Mouse (Mus musculus) hindbrain, embryonic 11.5 days (tissue): ENCODE measurements around the gene Slc35e3. TPM values are rescaled to one million over a fixed set of nuclear protein-coding genes. Genes with fewer than 3 reads are reported as not detected.
"Not testable (repeated sequence)": the region's sequence is repeated elsewhere in the genome, so short reads cannot be mapped to it uniquely, and the experiment has no call there.

Experiments used
- ATAC-seq: fragments of 200-750 bp; cut with Nextera tagmentation; 2 replicates; pipeline ENCODE4 v1.8.0; 2017; ENCODE audit warnings: mild to moderate bottlenecking, moderate TSS enrichment, moderate library complexity; ENCODE audit not compliant: low FRiP score
- DNase-seq: peaks from one replicate; pipeline ENCODE4 v3.0.0-alpha.2; 2015; ENCODE audit warnings: low spot score
- H3K27ac ChIP-seq: fragments of 300-500 bp; sonication (generic); 2 replicates; pipeline ENCODE4 v1.5.1; 2014; ENCODE audit warnings: mild to moderate bottlenecking, low read depth, low read length
- H3K27me3 ChIP-seq: fragments of 300-500 bp; sonication (generic); 2 replicates; pipeline ENCODE4 v1.6.1; 2014; ENCODE audit warnings: mild to moderate bottlenecking, low read length, moderate library complexity, mixed read lengths; ENCODE audit not compliant: control insufficient read depth, insufficient read depth
- H3K36me3 ChIP-seq: fragments of 300-500 bp; sonication (generic); 2 replicates; pipeline ENCODE4 v1.6.1; 2014; ENCODE audit warnings: mild to moderate bottlenecking, low read length, moderate library complexity, mixed read lengths; ENCODE audit not compliant: control insufficient read depth, insufficient read depth
- H3K4me1 ChIP-seq: fragments of 300-500 bp; sonication (generic); replicated peaks from 2 replicates; pipeline ENCODE4 v1.6.1; 2014; ENCODE audit warnings: low read length, mixed read lengths; ENCODE audit not compliant: control insufficient read depth, insufficient read depth
- H3K4me2 ChIP-seq: fragments of 300-500 bp; sonication (generic); replicated peaks from 2 replicates; pipeline ENCODE4 v1.6.1; 2014; ENCODE audit warnings: mild to moderate bottlenecking, low read depth, low read length
- H3K4me3 ChIP-seq: fragments of 300-500 bp; sonication (generic); 2 replicates; pipeline ENCODE4 v1.5.1; 2014; ENCODE audit warnings: low read depth, low read length
- H3K9ac ChIP-seq: fragments of 300-500 bp; sonication (generic); 2 replicates; pipeline ENCODE4 v1.6.1; 2014; ENCODE audit warnings: low read depth, low read length
- H3K9me3 ChIP-seq: fragments of 300-500 bp; sonication (generic); 2 replicates; pipeline ENCODE4 v1.6.1; 2016; ENCODE audit warnings: low read length; ENCODE audit not compliant: control insufficient read depth
- WGBS: fragments of 180-500 bp; shearing (Covaris S2); extraction: QIAGEN DNeasy Blood & Tissue Kit; methylation state at CpG from one replicate; pipeline ENCODE4 v1.1.7; 2014; 5-methylcytosine and 5-hydroxymethylcytosine counted together
- polyA plus RNA-seq: library from polyadenylated mRNA; unstranded; fragments of >200 nt; fragmentation: Nextera tagmentation; extraction: Ambion mirVana; gene quantifications from 2 replicates; pipeline ENCODE4 v1.2.1, GENCODE M21; 2014

Gene Slc35e3
- polyA plus RNA-seq, 1 experiment from 2014 or later: 18.2 TPM

- no peak for DNase-seq
- H3K9ac ChIP-seq: no peak overlapping the region
- H3K4me2 ChIP-seq: no peak overlapping the region
- ATAC-seq: no peak
- 0 out of 2 replicates have a peak, but pooled peaks cover 2% of the 10 kb centered on the region for H3K36me3 ChIP-seq
- no peaks in the 10 kb centered on the region for H3K4me1 ChIP-seq
- no peak overlapping the region for H3K4me3 ChIP-seq
- 90% methylated on average over 9 of the region's 9 CpGs for WGBS
- H3K27ac ChIP-seq: 0 out of 2 replicates have a peak overlapping the region, but pooled peaks have one; percentile 6
- no peaks in the 10 kb centered on the region for H3K9me3 ChIP-seq
- no peaks in the 10 kb centered on the region for H3K27me3 ChIP-seq
Observed at GRCm38 (mm10) chr10:117740921-117741320, 5.2 kb downstream of the Slc35e3 start.

GRCm38 (mm10) chr10:117740171-117740570 is 6.0 kb downstream of the Slc35e3 start:
- 98% methylated on average over 10 of the region's 10 CpGs for WGBS
- no peak overlapping the region for H3K9ac ChIP-seq
- no peak for DNase-seq
- H3K27me3 ChIP-seq: no peaks in the 10 kb centered on the region
- no peak overlapping the region for H3K27ac ChIP-seq
- no peaks in the 10 kb centered on the region for H3K9me3 ChIP-seq
- H3K36me3 ChIP-seq: 0 out of 2 replicates have a peak, but pooled peaks cover 2% of the 10 kb centered on the region
- no peak overlapping the region for H3K4me2 ChIP-seq
- ATAC-seq: no peak
- no peak overlapping the region for H3K4me3 ChIP-seq
- no peaks in the 10 kb centered on the region for H3K4me1 ChIP-seq

GRCm38 (mm10) chr10:117739648-117739948 is 6.6 kb downstream of the Slc35e3 start:
- Histone ChIP-seq H3K4me2 (no peak overlapping the region), H3K4me3 (no peak overlapping the region), H3K27ac (no peak overlapping the region), H3K36me3 (0 out of 2 replicates have a peak, but pooled peaks cover 2% of the 10 kb centered on the region), H3K4me1 (no peaks in the 10 kb centered on the region), H3K9me3 (no peaks in the 10 kb centered on the region), H3K27me3 (no peaks in the 10 kb centered on the region), H3K9ac (no peak overlapping the region)
- no peak for DNase-seq
- no peak for ATAC-seq
- whole genome bisulfite sequencing: 97% methylated on average over 6 of the region's 6 CpGs

- Histone ChIP-seq H3K9me3 (no peaks in the 10 kb centered on the region), H3K4me2 (no peak overlapping the region), H3K27ac (no peak overlapping the region), H3K27me3 (no peaks in the 10 kb centered on the region), H3K36me3 (0 out of 2 replicates have a peak, but pooled peaks cover 2% of the 10 kb centered on the region), H3K4me1 (no peaks in the 10 kb centered on the region), H3K4me3 (no peak overlapping the region), H3K9ac (no peak overlapping the region)
- ATAC-seq (no peak), DNase-seq (no peak)
- WGBS: 92% methylated on average over 15 of the region's 15 CpGs
Observed at GRCm38 (mm10) chr10:117738928-117739647, 7.1 kb downstream of the Slc35e3 start.

- Histone ChIP-seq H3K36me3 (0 out of 2 replicates have a peak, but pooled peaks cover 2% of the 10 kb centered on the region), H3K4me3 (no peak overlapping the region), H3K4me1 (no peaks in the 10 kb centered on the region), H3K4me2 (no peak overlapping the region), H3K27me3 (no peaks in the 10 kb centered on the region), H3K27ac (no peak overlapping the region), H3K9me3 (no peaks in the 10 kb centered on the region), H3K9ac (no peak overlapping the region)
- WGBS: 79% methylated on average over 13 of the region's 13 CpGs
- ATAC-seq (no peak), DNase-seq (no peak)
Observed at GRCm38 (mm10) chr10:117738140-117738921, 7.8 kb downstream of the Slc35e3 start.

GRCm38 (mm10) chr10:117737498-117737897 is 8.7 kb downstream of the Slc35e3 start:
- not testable (repeated sequence) for DNase-seq, H3K36me3 ChIP-seq, ATAC-seq, H3K27me3 ChIP-seq, H3K9ac ChIP-seq, H3K9me3 ChIP-seq, H3K4me3 ChIP-seq, H3K27ac ChIP-seq, H3K4me2 ChIP-seq, H3K4me1 ChIP-seq
- 96% methylated on average over 8 of the region's 8 CpGs for WGBS

GRCm38 (mm10) chr10:117737075-117737474 is 9.1 kb downstream of the Slc35e3 start:
- Histone ChIP-seq H3K27me3 (no peaks in the 10 kb centered on the region), H3K4me3 (no peak overlapping the region), H3K4me2 (no peak overlapping the region), H3K27ac (no peak overlapping the region), H3K9ac (no peak overlapping the region), H3K9me3 (no peaks in the 10 kb centered on the region), H3K36me3 (0 out of 2 replicates have a peak, but pooled peaks cover 2% of the 10 kb centered on the region), H3K4me1 (no peaks in the 10 kb centered on the region)
- ATAC-seq (no peak), DNase-seq (no peak)
- 84% methylated on average over 4 of the region's 4 CpGs for WGBS

GRCm38 (mm10) chr10:117736573-117736972 is 9.6 kb downstream of the Slc35e3 start:
- Histone ChIP-seq H3K27me3 (no peaks in the 10 kb centered on the region), H3K36me3 (0 out of 2 replicates have a peak, but pooled peaks cover 2% of the 10 kb centered on the region), H3K4me2 (no peak overlapping the region), H3K4me3 (no peak overlapping the region), H3K9ac (no peak overlapping the region), H3K9me3 (no peaks in the 10 kb centered on the region), H3K27ac (no peak overlapping the region), H3K4me1 (no peaks in the 10 kb centered on the region)
- ATAC-seq (no peak), DNase-seq (no peak)
- 92% methylated on average over 5 of the region's 5 CpGs for WGBS
